Mouse (Mus musculus): ENCODE results near the gene Snx1. TPM values are rescaled to one million over a fixed set of nuclear protein-coding genes. Genes with fewer than 3 reads are reported as not detected.

The Snx1 gene
- polyA plus RNA-seq, 1 experiment from 2014 or later = 127 TPM

DNA sequence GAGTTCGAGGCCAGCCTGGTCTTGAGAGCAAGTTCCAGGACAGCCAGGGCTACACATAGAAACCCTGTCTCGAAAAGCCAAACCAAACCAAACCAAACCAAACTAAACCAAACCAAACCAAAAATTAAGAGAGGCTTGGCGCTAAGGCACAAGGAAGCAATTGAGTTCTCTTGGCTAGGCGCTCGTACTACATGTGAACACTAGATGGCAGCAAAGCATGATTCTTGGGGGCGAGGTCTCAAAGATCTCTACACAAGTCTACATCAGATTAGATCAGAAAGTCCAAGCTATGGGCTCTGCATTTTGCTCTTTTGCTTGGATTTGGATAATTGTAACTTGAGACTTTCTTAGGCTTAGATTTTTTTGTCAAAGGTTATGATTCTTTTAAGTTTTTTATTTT is 17.9 kb upstream of the Snx1 start:
- no peaks in the 10 kb centered on the region for H3K9me3 ChIP-seq (ENCODE audit: control insufficient read depth, low read length)
- no peak overlapping the region for H3K27ac ChIP-seq (ENCODE audit: low read depth, low read length)
- DNase-seq (ENCODE audit: low spot score) = peak; percentile 86
- H3K9ac ChIP-seq (ENCODE audit: low read depth, low read length) = no peak overlapping the region
- ATAC-seq (ENCODE audit: low FRiP score) = no peak
- no peak overlapping the region for H3K4me2 ChIP-seq (replicated peaks; ENCODE audit: low read depth, low read length)
- H3K4me3 ChIP-seq (ENCODE audit: low read depth, low read length) = no peak overlapping the region
- WGBS = 9% methylated on average over 6 of the region's 6 CpGs
- no peaks in the 10 kb centered on the region for H3K4me1 ChIP-seq (replicated peaks; ENCODE audit: control insufficient read depth, insufficient read depth, low read length)
- no peaks in the 10 kb centered on the region for H3K27me3 ChIP-seq (ENCODE audit: control insufficient read depth, insufficient read depth, low read length)
- H3K36me3 ChIP-seq (ENCODE audit: control insufficient read depth, insufficient read depth, low read length) = no peaks in the 10 kb centered on the region; the same call in 1 of the 2 replicates

DNA sequence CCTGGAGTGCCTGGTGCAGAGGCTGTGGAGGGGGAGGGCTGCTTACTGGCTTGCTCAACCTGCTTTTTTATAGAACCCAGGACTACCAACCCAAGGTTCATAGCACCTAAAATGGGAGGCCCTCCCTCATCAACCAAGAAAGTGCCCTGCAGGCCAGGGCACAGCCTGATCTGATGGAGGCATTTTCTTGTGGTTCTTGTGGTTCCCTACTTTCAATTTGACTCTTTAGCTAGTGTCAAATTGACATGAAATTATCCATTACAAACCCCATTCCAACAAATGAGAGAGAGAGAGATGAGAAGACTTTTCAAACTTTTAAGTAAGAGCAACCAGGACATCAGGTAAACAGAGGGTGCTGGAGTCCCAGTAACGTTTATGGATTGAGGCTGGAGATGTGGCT is 15.9 kb upstream of the Snx1 start:
- H3K9ac ChIP-seq (ENCODE audit: low read depth, low read length) = no peak overlapping the region
- no peak overlapping the region for H3K4me3 ChIP-seq (ENCODE audit: low read depth, low read length)
- 75% methylated on average over 1 of the region's 1 CpGs for WGBS
- ATAC-seq (ENCODE audit: low FRiP score) (no peak), DNase-seq (ENCODE audit: low spot score) (no peak)
- no peaks in the 10 kb centered on the region for H3K9me3 ChIP-seq (ENCODE audit: control insufficient read depth, low read length)
- no peak overlapping the region for H3K4me2 ChIP-seq (replicated peaks; ENCODE audit: low read depth, low read length)
- H3K4me1 ChIP-seq (replicated peaks; ENCODE audit: control insufficient read depth, insufficient read depth, low read length) = no peaks in the 10 kb centered on the region
- H3K27me3 ChIP-seq (ENCODE audit: control insufficient read depth, insufficient read depth, low read length) = no peaks in the 10 kb centered on the region
- H3K36me3 ChIP-seq (ENCODE audit: control insufficient read depth, insufficient read depth, low read length) = no peaks in the 10 kb centered on the region; the same call in 1 of the 2 replicates
- no peak overlapping the region for H3K27ac ChIP-seq (ENCODE audit: low read depth, low read length)

DNA sequence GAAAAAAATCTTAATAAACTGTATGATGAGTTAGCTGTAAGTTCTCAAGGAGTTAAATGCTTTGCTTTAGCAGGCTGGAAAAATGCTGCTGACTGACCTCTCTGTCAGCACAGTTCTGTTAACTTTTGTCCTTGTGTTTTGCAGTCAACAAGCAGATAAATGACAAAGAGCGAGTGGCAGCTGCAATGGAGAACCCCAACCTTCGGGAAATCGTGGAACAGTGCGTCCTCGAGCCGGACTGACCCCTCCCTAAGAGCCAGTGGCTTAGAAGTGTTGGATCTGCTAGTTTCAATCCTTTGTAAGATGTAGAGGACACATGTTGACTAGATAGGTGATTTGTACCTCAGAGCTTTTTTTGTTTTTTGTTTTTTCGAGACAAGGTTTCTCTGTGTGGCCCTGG is 11.8 kb upstream of the Snx1 start:
- ATAC-seq (ENCODE audit: low FRiP score) (no peak), DNase-seq (ENCODE audit: low spot score) (no peak)
- 96% methylated on average over 7 of the region's 7 CpGs for WGBS
- Histone ChIP-seq H3K4me1 (replicated peaks; ENCODE audit: control insufficient read depth, insufficient read depth, low read length) (no peaks in the 10 kb centered on the region), H3K9me3 (ENCODE audit: control insufficient read depth, low read length) (no peaks in the 10 kb centered on the region), H3K9ac (ENCODE audit: low read depth, low read length) (no peak overlapping the region), H3K36me3 (ENCODE audit: control insufficient read depth, insufficient read depth, low read length) (peaks cover 2% of the 10 kb centered on the region; the same call in 1 of the 2 replicates), H3K27ac (ENCODE audit: low read depth, low read length) (no peak overlapping the region), H3K4me3 (ENCODE audit: low read depth, low read length) (no peak overlapping the region), H3K4me2 (replicated peaks; ENCODE audit: low read depth, low read length) (no peak overlapping the region), H3K27me3 (ENCODE audit: control insufficient read depth, insufficient read depth, low read length) (no peaks in the 10 kb centered on the region)

DNA sequence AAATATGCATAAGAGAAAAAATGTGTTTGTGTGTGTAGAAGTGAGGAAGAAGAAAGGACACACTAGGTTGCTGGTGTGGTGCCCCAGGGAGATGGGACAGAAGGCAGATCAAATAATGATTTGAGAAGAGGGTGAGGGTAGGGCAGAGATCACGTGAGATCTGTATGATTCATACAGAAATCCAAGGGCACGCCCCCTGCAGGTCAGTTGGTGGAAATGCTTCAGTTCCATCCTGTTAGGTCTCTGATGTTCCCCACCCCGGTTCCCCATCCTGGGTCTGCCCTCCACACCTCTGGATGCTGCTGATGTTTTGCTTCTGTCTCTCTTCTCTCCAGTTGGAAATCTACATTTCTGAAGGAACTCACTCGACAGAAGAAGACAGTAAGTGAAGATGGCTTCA is 9.6 kb upstream of the Snx1 start:
- no peaks in the 10 kb centered on the region for H3K4me1 ChIP-seq (replicated peaks; ENCODE audit: control insufficient read depth, insufficient read depth, low read length)
- H3K27ac ChIP-seq (ENCODE audit: low read depth, low read length) = no peak overlapping the region
- no peaks in the 10 kb centered on the region for H3K27me3 ChIP-seq (ENCODE audit: control insufficient read depth, insufficient read depth, low read length)
- H3K36me3 ChIP-seq (ENCODE audit: control insufficient read depth, insufficient read depth, low read length) = peaks cover 2% of the 10 kb centered on the region; the same call in 1 of the 2 replicates
- no peak overlapping the region for H3K4me2 ChIP-seq (replicated peaks; ENCODE audit: low read depth, low read length)
- H3K9me3 ChIP-seq (ENCODE audit: control insufficient read depth, low read length) = no peaks in the 10 kb centered on the region
- no peak overlapping the region for H3K4me3 ChIP-seq (ENCODE audit: low read depth, low read length)
- DNase-seq (ENCODE audit: low spot score) (peak; percentile 49), ATAC-seq (ENCODE audit: low FRiP score) (no peak)
- 50% methylated on average over 4 of the region's 4 CpGs for WGBS
- no peak overlapping the region for H3K9ac ChIP-seq (ENCODE audit: low read depth, low read length)

DNA sequence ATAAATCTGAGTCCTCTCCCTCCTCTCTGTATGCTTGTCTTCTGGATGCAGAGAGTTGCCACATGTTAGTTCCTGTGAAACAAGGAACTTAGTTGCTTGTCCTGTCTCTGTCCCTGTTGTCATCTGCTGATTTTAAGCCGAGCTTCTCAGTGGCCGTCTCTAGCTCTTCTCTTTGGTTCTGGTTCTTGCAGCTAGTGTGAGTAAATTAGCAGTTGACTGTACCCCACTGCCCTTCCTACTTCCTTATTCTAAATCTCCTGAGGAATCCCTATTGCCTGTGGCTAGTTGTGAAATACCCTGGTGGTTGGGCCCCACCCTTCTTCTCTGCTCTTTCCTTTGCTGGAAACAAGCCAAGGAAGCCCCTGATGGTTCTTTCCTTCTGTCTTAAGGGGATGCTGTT is 5.1 kb upstream of the Snx1 start:
- Histone ChIP-seq H3K4me2 (replicated peaks; ENCODE audit: low read depth, low read length) (no peak overlapping the region), H3K9ac (ENCODE audit: low read depth, low read length) (no peak overlapping the region), H3K27ac (ENCODE audit: low read depth, low read length) (no peak overlapping the region), H3K36me3 (ENCODE audit: control insufficient read depth, insufficient read depth, low read length) (0 out of 2 replicates have a peak, but pooled peaks cover 2% of the 10 kb centered on the region), H3K27me3 (ENCODE audit: control insufficient read depth, insufficient read depth, low read length) (no peaks in the 10 kb centered on the region), H3K4me1 (replicated peaks; ENCODE audit: control insufficient read depth, insufficient read depth, low read length) (no peaks in the 10 kb centered on the region), H3K9me3 (ENCODE audit: control insufficient read depth, low read length) (no peaks in the 10 kb centered on the region), H3K4me3 (ENCODE audit: low read depth, low read length) (no peak overlapping the region)
- ATAC-seq (ENCODE audit: low FRiP score) = no peak
- WGBS = 98% methylated on average over 2 of the region's 2 CpGs
- no peak for DNase-seq (ENCODE audit: low spot score)

DNA sequence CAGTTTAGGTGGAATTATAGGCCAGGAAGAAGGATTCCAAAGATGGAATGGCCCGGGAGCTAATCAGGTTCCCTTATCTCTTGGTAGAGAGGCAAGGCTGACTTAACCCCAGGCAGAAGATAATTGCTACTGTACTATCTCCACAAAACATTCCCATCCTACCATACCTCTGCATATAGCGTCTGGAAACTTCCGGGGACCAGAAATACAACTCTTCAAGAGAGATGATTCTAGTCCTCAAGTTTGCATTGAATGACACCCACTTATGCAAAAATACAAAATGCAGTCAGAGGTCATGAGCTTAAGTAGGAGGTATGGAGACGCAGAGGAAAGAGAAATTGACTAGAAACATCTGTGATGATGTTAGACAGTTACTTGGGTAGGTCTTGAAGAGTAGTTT is 1.5 kb upstream of the Snx1 start:
- no peak for DNase-seq (ENCODE audit: low spot score)
- WGBS = 97% methylated on average over 4 of the region's 4 CpGs
- Histone ChIP-seq H3K9me3 (ENCODE audit: control insufficient read depth, low read length) (no peaks in the 10 kb centered on the region), H3K27me3 (ENCODE audit: control insufficient read depth, insufficient read depth, low read length) (no peaks in the 10 kb centered on the region), H3K4me1 (replicated peaks; ENCODE audit: control insufficient read depth, insufficient read depth, low read length) (no peaks in the 10 kb centered on the region), H3K4me2 (replicated peaks; ENCODE audit: low read depth, low read length) (no peak overlapping the region), H3K36me3 (ENCODE audit: control insufficient read depth, insufficient read depth, low read length) (no peaks in the 10 kb centered on the region), H3K27ac (ENCODE audit: low read depth, low read length) (no peak overlapping the region), H3K4me3 (ENCODE audit: low read depth, low read length) (no peak overlapping the region; the same call in 1 of the 2 replicates), H3K9ac (ENCODE audit: low read depth, low read length) (no peak overlapping the region)
- no peak for ATAC-seq (ENCODE audit: low FRiP score)

DNA sequence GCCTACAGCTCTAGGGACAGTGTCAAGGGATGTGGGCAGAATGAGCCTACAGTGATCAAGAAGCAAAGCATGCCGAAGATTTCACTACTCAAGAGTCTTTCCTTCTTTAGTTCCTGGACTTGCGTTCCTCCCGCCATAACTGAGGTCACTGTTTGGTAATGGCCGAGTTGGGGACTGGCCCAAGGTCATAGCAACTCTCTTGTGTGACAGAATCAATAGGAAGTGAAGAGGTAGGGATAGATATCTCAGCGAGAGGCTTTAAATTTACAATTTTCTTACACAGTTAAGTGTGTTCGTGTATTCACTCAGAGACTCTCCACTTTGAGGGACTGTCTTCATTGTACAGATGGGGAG is 783 bp upstream of the Snx1 start:
- peak overlapping the region; percentile 66 for H3K9ac ChIP-seq (ENCODE audit: low read depth, low read length)
- H3K27ac ChIP-seq (ENCODE audit: low read depth, low read length) = no peak overlapping the region
- no peaks in the 10 kb centered on the region for H3K4me1 ChIP-seq (replicated peaks; ENCODE audit: control insufficient read depth, insufficient read depth, low read length)
- no peak for DNase-seq (ENCODE audit: low spot score)
- 49% methylated on average over 6 of the region's 6 CpGs for WGBS
- no peaks in the 10 kb centered on the region for H3K27me3 ChIP-seq (ENCODE audit: control insufficient read depth, insufficient read depth, low read length)
- H3K9me3 ChIP-seq (ENCODE audit: control insufficient read depth, low read length) = no peaks in the 10 kb centered on the region
- peak overlapping the region; percentile 55 for H3K4me2 ChIP-seq (replicated peaks; ENCODE audit: low read depth, low read length)
- H3K36me3 ChIP-seq (ENCODE audit: control insufficient read depth, insufficient read depth, low read length) = no peaks in the 10 kb centered on the region
- no peak for ATAC-seq (ENCODE audit: low FRiP score)
- peak overlapping the region; percentile 53 for H3K4me3 ChIP-seq (ENCODE audit: low read depth, low read length)

DNA sequence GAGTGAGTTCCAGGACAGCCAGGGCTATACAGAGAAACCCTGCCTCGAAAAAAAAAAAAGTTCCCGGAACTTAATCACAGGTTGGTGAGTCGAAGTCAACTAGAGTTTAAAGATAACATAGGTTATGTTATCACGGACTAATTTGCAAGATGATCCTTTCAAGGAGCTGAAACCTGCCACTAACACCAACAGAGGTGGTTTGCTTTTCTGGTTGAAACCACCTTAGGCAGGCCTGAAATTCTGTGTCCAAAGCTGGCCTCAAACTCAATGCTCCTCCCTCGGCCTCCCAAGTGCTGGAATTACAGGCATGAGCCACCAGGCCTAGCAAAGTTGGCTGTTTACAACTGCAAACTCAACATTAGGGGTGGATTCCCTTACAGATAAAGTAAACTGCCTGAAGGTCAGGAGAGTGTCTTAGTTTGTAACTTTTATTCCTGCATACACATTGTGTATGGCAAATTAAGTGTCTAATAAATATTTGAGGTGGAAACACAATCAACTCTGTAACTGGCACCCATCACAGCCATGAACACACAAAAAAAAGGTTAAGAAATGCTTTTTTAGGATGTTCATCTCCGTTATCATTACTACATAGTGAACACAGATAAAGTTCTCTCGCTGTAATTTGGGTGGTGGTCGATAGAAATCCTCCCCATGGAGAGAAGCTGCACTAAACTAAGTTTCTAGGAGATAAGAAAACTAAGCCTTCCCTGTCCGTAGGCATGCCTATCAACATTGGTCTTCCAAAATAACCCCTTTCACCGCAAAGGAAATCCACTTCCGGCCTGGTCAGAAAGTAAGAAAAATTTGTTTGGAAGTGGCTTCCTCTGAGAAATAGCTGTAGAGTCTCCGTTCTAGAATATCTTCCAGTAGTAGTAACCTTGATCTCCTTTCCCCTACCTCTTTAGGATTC is 588 bp downstream of the Snx1 start:
- DNase-seq (ENCODE audit: low spot score) (no peak), ATAC-seq (ENCODE audit: low FRiP score) (no peak)
- WGBS = 64% methylated on average over 12 of the region's 12 CpGs
- Histone ChIP-seq H3K9ac (ENCODE audit: low read depth, low read length) (0 out of 2 replicates have a peak overlapping the region, but pooled peaks have one; percentile 8), H3K4me2 (replicated peaks; ENCODE audit: low read depth, low read length) (peak overlapping the region; percentile 55), H3K27ac (ENCODE audit: low read depth, low read length) (peak overlapping the region; percentile 92; the same call in 1 of the 2 replicates), H3K4me1 (replicated peaks; ENCODE audit: control insufficient read depth, insufficient read depth, low read length) (no peaks in the 10 kb centered on the region), H3K36me3 (ENCODE audit: control insufficient read depth, insufficient read depth, low read length) (no peaks in the 10 kb centered on the region), H3K4me3 (ENCODE audit: low read depth, low read length) (peak overlapping the region; percentile 53), H3K9me3 (ENCODE audit: control insufficient read depth, low read length) (no peaks in the 10 kb centered on the region), H3K27me3 (ENCODE audit: control insufficient read depth, insufficient read depth, low read length) (no peaks in the 10 kb centered on the region)
